Mouse (Mus musculus): ENCODE measurements at regions not wholly inside any gene's neighbourhood (a gene's known extent, or its start where the extent isn't known, plus 50 kb on each side); places are given as distances from the start of the nearest gene placed in this dataset.
"Not testable (repeated sequence)": the region's sequence is repeated elsewhere in the genome, so short reads cannot be mapped to it uniquely, and the experiment has no call there.

- H3K27me3 ChIP-seq (ENCODE audit: control insufficient read depth, insufficient read depth, low read length): no peaks in the 10 kb centered on the region
- no peak for DNase-seq
- no peaks in the 10 kb centered on the region for H3K4me1 ChIP-seq (ENCODE audit: control insufficient read depth, insufficient read depth, low read length)
- H3K4me3 ChIP-seq (replicated peaks; ENCODE audit: insufficient read depth, low read depth, low read length): no peak overlapping the region
- WGBS: 40% methylated on average over 1 of the region's 1 CpGs
- TF ChIP-seq CTCF (IDR thresholded peaks at IDR 0.05; ENCODE audit: borderline replicate concordance, insufficient read depth, low read depth, low read length) (no peak), POLR2A (IDR thresholded peaks at IDR 0.05; ENCODE audit: borderline replicate concordance, insufficient read depth, low read length) (no peak)
- H3K27ac ChIP-seq (ENCODE audit: insufficient read depth, low read length): no peak overlapping the region
These were observed 667.4 kb upstream of the Igfbp7 start for GRCm38 (mm10) chr5:78075203-78075602.

GRCm38 (mm10) chr5:78032554-78033250, 624.9 kb upstream of the Igfbp7 start:
- DNase-seq: no peak
- no peak overlapping the region for H3K4me3 ChIP-seq (replicated peaks; ENCODE audit: insufficient read depth, low read depth, low read length)
- WGBS: 67% methylated on average over 4 of the region's 4 CpGs
- no peaks in the 10 kb centered on the region for H3K27me3 ChIP-seq (ENCODE audit: control insufficient read depth, insufficient read depth, low read length)
- H3K27ac ChIP-seq (ENCODE audit: insufficient read depth, low read length): no peak overlapping the region
- no peaks in the 10 kb centered on the region for H3K4me1 ChIP-seq (ENCODE audit: control insufficient read depth, insufficient read depth, low read length)
- TF ChIP-seq POLR2A (IDR thresholded peaks at IDR 0.05; ENCODE audit: borderline replicate concordance, insufficient read depth, low read length) (no peak), CTCF (IDR thresholded peaks at IDR 0.05; ENCODE audit: borderline replicate concordance, insufficient read depth, low read depth, low read length) (no peak)

- Histone ChIP-seq H3K4me1 (ENCODE audit: control insufficient read depth, insufficient read depth, low read length) (no peaks in the 10 kb centered on the region), H3K27me3 (ENCODE audit: control insufficient read depth, insufficient read depth, low read length) (no peaks in the 10 kb centered on the region), H3K27ac (ENCODE audit: insufficient read depth, low read length) (no peak overlapping the region), H3K4me3 (replicated peaks; ENCODE audit: insufficient read depth, low read depth, low read length) (no peak overlapping the region)
- no peak for DNase-seq
- TF ChIP-seq CTCF (IDR thresholded peaks at IDR 0.05; ENCODE audit: borderline replicate concordance, insufficient read depth, low read depth, low read length) (no peak), POLR2A (IDR thresholded peaks at IDR 0.05; ENCODE audit: borderline replicate concordance, insufficient read depth, low read length) (no peak)
- WGBS: 82% methylated on average over 4 of the region's 4 CpGs
These were observed 609.7 kb upstream of the Igfbp7 start for GRCm38 (mm10) chr5:78017523-78017922.

- WGBS: 65% methylated on average over 10 of the region's 10 CpGs
- H3K27me3 ChIP-seq (ENCODE audit: control insufficient read depth, insufficient read depth, low read length): no peaks in the 10 kb centered on the region
- H3K4me1 ChIP-seq (ENCODE audit: control insufficient read depth, insufficient read depth, low read length): no peaks in the 10 kb centered on the region
- H3K27ac ChIP-seq (ENCODE audit: insufficient read depth, low read length): no peak overlapping the region; the same call in 1 of the 2 replicates
- peak in 1 of 2 experiments; percentile 14 for DNase-seq
- no peak overlapping the region for H3K4me3 ChIP-seq (replicated peaks; ENCODE audit: insufficient read depth, low read depth, low read length)
- TF ChIP-seq POLR2A (IDR thresholded peaks at IDR 0.05; ENCODE audit: borderline replicate concordance, insufficient read depth, low read length) (no peak), CTCF (IDR thresholded peaks at IDR 0.05; ENCODE audit: borderline replicate concordance, insufficient read depth, low read depth, low read length) (no peak)
These were observed 578.7 kb upstream of the Igfbp7 start for GRCm38 (mm10) chr5:77986449-77987047.

- Histone ChIP-seq H3K4me1 (ENCODE audit: control insufficient read depth, insufficient read depth, low read length) (no peaks in the 10 kb centered on the region), H3K27me3 (ENCODE audit: control insufficient read depth, insufficient read depth, low read length) (no peaks in the 10 kb centered on the region), H3K4me3 (replicated peaks; ENCODE audit: insufficient read depth, low read depth, low read length) (no peak overlapping the region), H3K27ac (ENCODE audit: insufficient read depth, low read length) (no peak overlapping the region)
- no peak for DNase-seq
- no peak for TF ChIP-seq POLR2A (IDR thresholded peaks at IDR 0.05; ENCODE audit: borderline replicate concordance, insufficient read depth, low read length)
- no peak for TF ChIP-seq CTCF (IDR thresholded peaks at IDR 0.05; ENCODE audit: borderline replicate concordance, insufficient read depth, low read depth, low read length)
- WGBS: 73% methylated on average over 1 of the region's 1 CpGs
These were observed 577.4 kb upstream of the Igfbp7 start for GRCm38 (mm10) chr5:77985269-77985668.

GRCm38 (mm10) chr5:77940021-77940420, 532.2 kb upstream of the Igfbp7 start:
- H3K27me3 ChIP-seq (ENCODE audit: control insufficient read depth, insufficient read depth, low read length); H3K27ac ChIP-seq (ENCODE audit: insufficient read depth, low read length); H3K4me3 ChIP-seq (replicated peaks; ENCODE audit: insufficient read depth, low read depth, low read length); H3K4me1 ChIP-seq (ENCODE audit: control insufficient read depth, insufficient read depth, low read length); DNase-seq: not testable (repeated sequence)
- 75% methylated on average over 4 of the region's 4 CpGs for WGBS

- no peak for DNase-seq
- H3K4me1 ChIP-seq (ENCODE audit: control insufficient read depth, insufficient read depth, low read length): no peaks in the 10 kb centered on the region
- H3K27ac ChIP-seq (ENCODE audit: insufficient read depth, low read length): no peak overlapping the region
- TF ChIP-seq POLR2A (IDR thresholded peaks at IDR 0.05; ENCODE audit: borderline replicate concordance, insufficient read depth, low read length) (no peak), CTCF (IDR thresholded peaks at IDR 0.05; ENCODE audit: borderline replicate concordance, insufficient read depth, low read depth, low read length) (no peak)
- 85% methylated on average over 2 of the region's 2 CpGs for WGBS
- no peak overlapping the region for H3K4me3 ChIP-seq (replicated peaks; ENCODE audit: insufficient read depth, low read depth, low read length)
- no peaks in the 10 kb centered on the region for H3K27me3 ChIP-seq (ENCODE audit: control insufficient read depth, insufficient read depth, low read length)
These were observed 524.0 kb upstream of the Igfbp7 start for GRCm38 (mm10) chr5:77931874-77932273.

- Histone ChIP-seq H3K4me1 (ENCODE audit: control insufficient read depth, insufficient read depth, low read length) (no peaks in the 10 kb centered on the region), H3K27me3 (ENCODE audit: control insufficient read depth, insufficient read depth, low read length) (no peaks in the 10 kb centered on the region), H3K4me3 (replicated peaks; ENCODE audit: insufficient read depth, low read depth, low read length) (no peak overlapping the region), H3K27ac (ENCODE audit: insufficient read depth, low read length) (no peak overlapping the region)
- DNase-seq: no peak
- 77% methylated on average over 2 of the region's 2 CpGs for WGBS
- TF ChIP-seq CTCF (IDR thresholded peaks at IDR 0.05; ENCODE audit: borderline replicate concordance, insufficient read depth, low read depth, low read length): no peak
- TF ChIP-seq POLR2A (IDR thresholded peaks at IDR 0.05; ENCODE audit: borderline replicate concordance, insufficient read depth, low read length): no peak
These were observed 513.3 kb upstream of the Igfbp7 start for GRCm38 (mm10) chr5:77921186-77921585.

Measured in cerebellum, adult 2 months (tissue).